Mouse (Mus musculus): ENCODE measurements at regions not wholly inside any gene's neighbourhood (a gene's known extent, or its start where the extent isn't known, plus 50 kb on each side); places are given as distances from the start of the nearest gene placed in this dataset.

DNA sequence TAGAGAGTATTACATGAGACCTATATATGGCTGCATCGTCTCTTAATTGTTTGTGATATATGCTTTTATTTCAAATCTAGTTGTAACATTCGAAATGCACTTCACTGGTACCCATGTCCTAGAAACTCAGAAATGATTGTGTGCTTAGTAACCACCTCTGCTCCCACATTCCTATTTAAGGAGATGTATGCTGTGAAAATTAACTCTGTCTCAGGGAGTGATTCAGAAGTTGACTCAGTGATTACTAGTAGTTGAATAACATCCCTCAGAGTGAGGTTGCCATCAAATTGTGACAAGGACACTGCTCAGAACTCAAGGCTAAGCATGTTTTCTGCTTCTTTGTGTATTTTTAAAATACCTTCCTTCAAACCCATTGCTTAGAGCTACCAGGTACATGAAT lies 661.9 kb downstream of the Utrn start:
- no peak for DNase-seq (ENCODE audit: low spot score)

DNA sequence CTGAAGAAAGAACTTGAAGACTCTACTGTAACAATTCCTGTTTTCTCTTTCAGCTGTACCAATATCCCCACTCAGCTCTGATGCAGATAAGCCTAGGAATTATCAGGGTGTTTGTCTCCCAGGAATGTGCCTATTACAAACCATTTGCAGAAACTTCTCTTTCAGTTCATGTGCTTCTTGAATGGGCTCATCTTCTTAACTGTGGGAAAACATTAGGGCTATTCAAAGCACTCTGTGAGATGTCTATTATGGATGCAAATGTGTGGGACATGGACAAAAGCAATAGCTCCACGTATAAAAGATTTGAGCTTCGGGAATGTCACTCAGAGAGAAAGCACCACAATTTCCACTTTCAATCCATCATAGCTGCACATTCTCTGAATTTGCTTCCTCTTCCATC lies 659.0 kb downstream of the Utrn start:
- no peak for DNase-seq (ENCODE audit: low spot score)

DNA sequence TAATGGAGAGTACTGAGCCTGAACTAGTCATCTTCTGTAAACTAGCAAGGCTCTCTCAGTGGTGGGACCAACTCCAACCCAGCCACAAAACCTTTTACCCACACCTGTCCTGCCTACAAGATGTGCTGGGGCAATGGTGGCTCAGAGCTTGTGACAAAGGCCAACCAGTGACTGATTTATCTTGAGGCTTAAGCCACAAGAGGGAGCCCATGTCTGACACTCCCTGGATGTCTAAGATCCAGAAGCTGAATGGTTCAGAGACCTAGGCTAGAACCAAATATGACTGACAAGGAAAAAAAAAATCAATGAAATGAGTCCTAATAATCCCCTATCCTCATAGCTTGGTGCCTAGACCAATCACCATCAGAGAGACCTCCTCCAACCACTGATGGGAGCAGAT lies 650.3 kb downstream of the Utrn start:
- DNase-seq (ENCODE audit: low spot score): peak; percentile 29

DNA sequence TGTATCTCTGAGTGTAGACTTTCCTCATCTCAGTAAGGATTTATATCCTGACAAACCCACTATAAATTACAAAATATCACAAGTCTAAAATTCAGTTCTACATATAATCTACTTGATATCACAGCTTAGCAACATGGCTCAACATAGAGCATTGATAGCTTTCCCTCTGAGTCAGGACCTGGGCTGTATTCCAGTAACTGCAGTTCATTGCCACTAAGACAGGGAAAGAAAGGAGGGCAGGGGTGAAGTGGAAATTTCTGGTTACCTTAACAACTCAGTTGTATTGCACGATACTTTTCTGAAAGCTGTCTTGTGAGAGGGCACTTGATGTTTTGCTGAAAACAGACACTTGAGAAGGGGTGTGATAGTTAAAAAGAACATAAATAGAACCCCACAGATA lies 635.0 kb downstream of the Utrn start:
- DNase-seq (ENCODE audit: low spot score): no peak

DNA sequence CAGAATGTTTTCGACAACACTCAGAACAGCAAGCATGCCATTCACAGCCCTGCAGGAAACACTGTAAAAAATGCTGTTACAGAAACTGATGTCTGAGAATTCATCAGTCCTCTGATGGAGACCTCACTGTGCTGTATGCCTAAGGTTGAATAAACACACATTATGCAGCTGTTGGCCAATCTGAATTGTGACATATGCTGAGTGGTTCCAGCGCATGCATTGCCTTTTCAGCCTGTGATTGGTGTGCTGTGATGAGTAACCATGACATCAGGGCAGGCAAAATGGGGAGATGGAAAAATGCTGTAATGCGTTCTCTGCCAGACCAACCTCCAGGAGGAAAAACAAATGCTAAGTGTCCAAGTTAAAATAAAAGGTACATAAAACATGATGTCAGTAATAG lies 620.3 kb downstream of the Utrn start:
- DNase-seq (ENCODE audit: low spot score): no peak

DNA sequence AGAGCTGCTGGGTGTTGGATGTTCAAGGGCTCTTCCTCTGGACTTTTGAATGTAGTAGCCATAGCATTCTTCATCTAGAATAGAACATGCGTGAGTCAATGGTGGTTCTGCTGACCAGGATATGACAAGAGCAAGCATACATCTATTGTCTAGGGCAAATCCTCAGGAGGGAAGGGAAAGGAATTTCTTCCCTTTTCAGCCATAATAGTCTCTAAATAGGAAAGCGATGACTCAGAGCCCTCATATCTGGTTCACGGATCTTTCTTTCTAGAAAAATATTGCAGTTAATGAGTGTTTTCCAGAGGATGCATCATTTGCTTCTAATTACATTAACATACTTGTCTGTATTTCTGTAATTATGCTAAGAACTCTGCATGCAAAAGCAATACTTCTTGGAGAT lies 615.9 kb downstream of the Utrn start:
- DNase-seq (ENCODE audit: low spot score): no peak

DNA sequence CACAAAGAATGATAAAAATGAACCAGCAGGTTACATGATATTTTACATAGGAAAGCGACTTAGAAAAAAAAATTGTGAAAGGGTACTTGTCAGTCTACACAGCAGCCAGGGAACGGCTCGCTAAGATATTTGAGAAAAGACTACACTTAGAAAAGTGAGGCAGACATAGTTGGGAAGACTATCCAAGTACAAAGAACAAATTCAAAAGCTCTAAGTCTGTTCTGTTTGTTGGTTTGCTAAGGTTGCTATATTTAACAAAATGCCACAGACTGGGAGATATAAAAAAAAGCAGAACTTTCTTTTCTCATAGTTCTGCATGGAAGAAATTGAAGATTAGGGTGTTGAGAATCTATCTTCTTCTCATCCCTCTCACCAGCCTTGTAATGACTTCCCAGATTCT lies 583.5 kb downstream of the Utrn start:
- DNase-seq (ENCODE audit: low spot score): no peak

DNA sequence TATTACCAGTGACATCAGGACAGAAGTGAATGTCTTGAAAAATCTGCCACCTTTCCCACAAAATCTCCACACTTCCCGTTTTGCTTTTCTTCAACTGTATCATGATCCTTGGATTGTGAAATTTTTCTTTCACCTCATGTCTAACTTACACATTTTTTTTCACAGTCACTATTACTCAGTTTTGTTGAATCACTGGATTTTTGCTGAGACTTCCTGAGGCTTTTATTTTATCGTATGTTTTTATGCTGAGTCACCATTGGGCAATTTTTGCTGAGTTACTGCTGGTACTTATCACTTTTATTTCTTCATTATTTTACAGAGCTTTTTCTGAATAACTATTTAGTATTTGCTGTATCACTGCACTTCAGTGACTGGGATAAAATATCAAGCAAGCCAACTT lies 570.3 kb downstream of the Utrn start:
- no peak for DNase-seq (ENCODE audit: low spot score)

DNA sequence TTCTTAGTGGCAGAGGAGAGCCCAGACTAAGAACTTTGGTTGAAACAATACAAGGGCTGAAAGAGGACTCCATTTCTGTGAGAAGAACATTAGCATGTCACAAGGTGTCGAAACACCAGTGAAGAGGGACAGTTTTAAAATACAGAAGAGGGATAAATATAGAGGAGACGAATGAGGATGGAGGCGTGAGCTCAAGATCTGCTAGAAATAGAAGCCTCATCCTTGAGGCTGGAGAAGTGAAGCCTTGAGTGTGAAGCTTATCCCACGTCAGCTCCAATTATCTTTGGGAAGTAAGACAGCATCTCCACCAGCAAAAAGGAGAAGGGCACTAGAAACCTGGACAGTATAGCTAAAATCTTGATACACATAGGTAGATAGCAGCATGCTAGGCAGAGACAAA lies 566.8 kb downstream of the Utrn start:
- no peak for DNase-seq (ENCODE audit: low spot score)

DNA sequence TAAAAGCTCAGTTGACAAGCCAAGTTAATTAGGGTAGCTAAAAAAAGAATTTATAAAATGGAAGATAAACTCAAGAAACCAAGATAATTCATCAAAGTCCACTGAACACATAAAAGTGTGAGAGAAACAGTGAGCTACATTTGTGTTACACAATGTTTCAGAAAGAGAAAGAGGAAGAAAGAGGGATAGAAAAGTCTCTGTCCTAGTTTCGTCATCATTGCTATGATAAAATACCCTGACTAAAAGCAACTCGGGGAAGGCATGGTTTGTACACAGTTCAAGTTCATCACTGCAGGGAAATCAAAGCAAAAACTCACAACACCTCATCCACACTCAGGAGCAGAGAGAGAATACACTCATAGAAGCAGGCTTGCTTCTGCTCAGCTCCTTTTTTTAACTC lies 548.9 kb downstream of the Utrn start:
- no peak for DNase-seq (ENCODE audit: low spot score)
